Mouse (Mus musculus) cerebellum, postnatal 4 days (tissue): ENCODE data around the gene Insr.
"Not testable (repeated sequence)": the region's sequence is repeated elsewhere in the genome, so short reads cannot be mapped to it uniquely, and the experiment has no call there.

Experiments used
- DNase-seq, 2 experiments: peaks; one replicate each; pipeline ENCODE4 v3.0.0; 2022; ENCODE audit warnings: low spot score in 2 of 2, mixed read lengths in 1 of 2

Insr gene

GRCm38 (mm10) chr8:3278934-3279720, at the start of gene Insr:
Insr (minus strand) TSS chr8:3279617.
- peak; percentile 90 to 92 for DNase-seq

- DNase-seq, result no peak
These were observed 48.3 kb upstream of the Insr start for GRCm38 (mm10) chr8:3327538-3328245.

- DNase-seq, result no peak
These were observed 47.6 kb upstream of the Insr start for GRCm38 (mm10) chr8:3327056-3327455.

GRCm38 (mm10) chr8:3324253-3324652, 44.8 kb upstream of the Insr start:
- DNase-seq, result no peak

GRCm38 (mm10) chr8:3319267-3319666, 39.9 kb upstream of the Insr start:
- not testable (repeated sequence) for DNase-seq

- DNase-seq, result no peak
These were observed 37.2 kb upstream of the Insr start for GRCm38 (mm10) chr8:3316585-3316984.

- DNase-seq, result no peak
These were observed 34.9 kb upstream of the Insr start for GRCm38 (mm10) chr8:3314345-3314744.

- DNase-seq, result no peak
These were observed 34.4 kb upstream of the Insr start for GRCm38 (mm10) chr8:3313843-3314242.

- not testable (repeated sequence) for DNase-seq
These were observed 34.0 kb upstream of the Insr start for GRCm38 (mm10) chr8:3313417-3313816.

- no peak for DNase-seq
These were observed 32.1 kb upstream of the Insr start for GRCm38 (mm10) chr8:3311482-3311881.

GRCm38 (mm10) chr8:3309636-3310035, 30.2 kb upstream of the Insr start:
- no peak for DNase-seq

- DNase-seq, result not testable (repeated sequence)
These were observed 28.9 kb upstream of the Insr start for GRCm38 (mm10) chr8:3308205-3308800.

- no peak for DNase-seq
These were observed 22.7 kb upstream of the Insr start for GRCm38 (mm10) chr8:3302131-3302530.

GRCm38 (mm10) chr8:3299322-3299721, 19.9 kb upstream of the Insr start:
- no peak for DNase-seq

- DNase-seq, result no peak
These were observed 6.4 kb upstream of the Insr start for GRCm38 (mm10) chr8:3285824-3286223.

GRCm38 (mm10) chr8:3284656-3285055, 5.2 kb upstream of the Insr start:
- no peak for DNase-seq

GRCm38 (mm10) chr8:3281296-3281695, 1.9 kb upstream of the Insr start:
- DNase-seq, result no peak

- DNase-seq, result no peak
These were observed 971 bp upstream of the Insr start for GRCm38 (mm10) chr8:3280266-3280910.

GRCm38 (mm10) chr8:3279721-3280077, 282 bp upstream of the Insr start:
- DNase-seq, result peak in 1 of 2 experiments; percentile 4

GRCm38 (mm10) chr8:3278181-3278820, 1.1 kb downstream of the Insr start:
- DNase-seq, result no peak

- DNase-seq, result no peak
These were observed 2.2 kb downstream of the Insr start for GRCm38 (mm10) chr8:3277266-3277665.

GRCm38 (mm10) chr8:3276009-3276408, 3.4 kb downstream of the Insr start:
- no peak for DNase-seq
